Mouse (Mus musculus) stomach, postnatal 0 days (tissue): ENCODE data around the gene Kcnj6. TPM values are rescaled to one million over a fixed set of nuclear protein-coding genes. Genes with fewer than 3 reads are reported as not detected.

Experiments used
- ATAC-seq: fragments of 200-750 bp; cut with Nextera tagmentation; 2 replicates; pipeline ENCODE4 v1.8.0; 2017; ENCODE audit not compliant: low FRiP score, low TSS enrichment
- DNase-seq: peaks from one replicate; pipeline ENCODE4 v3.0.0-alpha.2; 2016; ENCODE audit warnings: low spot score
- H3K27ac ChIP-seq: fragments of 300-500 bp; sonication (generic); replicated peaks from 2 replicates; pipeline ENCODE4 v1.5.1; 2014; ENCODE audit warnings: mild to moderate bottlenecking, control low read depth
- H3K27me3 ChIP-seq: fragments of 300-500 bp; sonication (generic); 2 replicates; pipeline ENCODE4 v1.6.1; 2014; ENCODE audit warnings: low read length; ENCODE audit not compliant: control insufficient read depth, insufficient read depth
- H3K36me3 ChIP-seq: fragments of 300-500 bp; sonication (generic); 2 replicates; pipeline ENCODE4 v1.6.1; 2014; ENCODE audit warnings: low read length, mixed read lengths; ENCODE audit not compliant: control insufficient read depth, insufficient read depth
- H3K4me1 ChIP-seq: fragments of 300-500 bp; sonication (generic); replicated peaks from 2 replicates; pipeline ENCODE4 v1.6.1; 2014; ENCODE audit warnings: antibody characterized with exemption; ENCODE audit not compliant: control insufficient read depth, insufficient read depth
- H3K4me2 ChIP-seq: fragments of 300-500 bp; sonication (generic); replicated peaks from 2 replicates; pipeline ENCODE4 v1.6.1; 2014; ENCODE audit warnings: low read depth, mild to moderate bottlenecking, control low read depth, moderate library complexity
- H3K4me3 ChIP-seq: fragments of 300-500 bp; sonication (generic); 2 replicates; pipeline ENCODE4 v1.5.1; 2014; ENCODE audit warnings: low read depth, low read length, control low read depth
- H3K9ac ChIP-seq: fragments of 300-500 bp; sonication (generic); 2 replicates; pipeline ENCODE4 v1.6.1; 2014; ENCODE audit warnings: mild to moderate bottlenecking, low read length, control low read depth, mixed read lengths
- H3K9me3 ChIP-seq: fragments of 300-500 bp; sonication (generic); 2 replicates; pipeline ENCODE4 v1.6.1; 2016; ENCODE audit warnings: low read length; ENCODE audit not compliant: control insufficient read depth
- CTCF ChIP-seq: IDR thresholded peaks from 2 replicates; pipeline ENCODE4 v1.5.1; 2016; ENCODE audit warnings: antibody characterized with exemption, low read depth, mild to moderate bottlenecking, moderate library complexity
- EP300 ChIP-seq: optimal IDR thresholded peaks from 2 replicates; pipeline ENCODE3; 2016; ENCODE audit warnings: antibody characterized with exemption
- WGBS: fragments of 180-500 bp; shearing (Covaris S2); extraction: QIAGEN DNeasy Blood & Tissue Kit; methylation state at CpG from one replicate; pipeline ENCODE4 v1.1.7; 2014; 5-methylcytosine and 5-hydroxymethylcytosine counted together
- polyA plus RNA-seq: library from polyadenylated mRNA; unstranded; fragments of >200 nt; fragmentation: Nextera tagmentation; extraction: Ambion mirVana; gene quantifications from 2 replicates; pipeline ENCODE4 v1.2.1, GENCODE M21; 2015

Gene Kcnj6
- polyA plus RNA-seq, 1 experiment from 2014 or later = not detected

DNA sequence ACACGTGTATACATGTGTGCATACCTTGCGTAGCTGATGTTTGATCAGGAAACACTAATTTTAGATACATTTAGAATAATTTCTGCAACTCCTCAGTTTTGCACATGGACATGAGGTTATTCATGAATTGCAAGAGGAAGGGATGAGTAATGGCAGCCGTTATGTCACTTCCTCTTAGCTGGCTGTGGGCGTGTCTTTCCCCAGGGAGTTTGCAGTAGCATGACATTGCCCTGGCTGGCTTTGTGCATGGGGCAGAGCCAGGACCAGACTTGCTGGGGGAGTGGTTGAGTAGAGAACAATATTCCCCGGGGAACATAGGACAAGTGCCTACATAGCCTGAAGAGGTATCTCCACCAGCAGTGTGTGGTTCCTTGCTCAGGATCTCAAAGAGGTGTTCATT lies 134.0 kb downstream of the Kcnj6 start:
- DNase-seq = no peak
- 84% methylated on average over 5 of the region's 5 CpGs for WGBS
- no peak overlapping the region for H3K4me2 ChIP-seq
- no peaks in the 10 kb centered on the region for H3K4me1 ChIP-seq
- no peaks in the 10 kb centered on the region for H3K27me3 ChIP-seq
- TF ChIP-seq EP300 = no peak
- no peak for TF ChIP-seq CTCF
- H3K9me3 ChIP-seq = no peaks in the 10 kb centered on the region
- no peak overlapping the region for H3K4me3 ChIP-seq
- H3K36me3 ChIP-seq = no peaks in the 10 kb centered on the region
- no peak overlapping the region for H3K9ac ChIP-seq
- no peak for ATAC-seq
- no peak overlapping the region for H3K27ac ChIP-seq

GRCm38 (mm10) chr16:94855990-94856389 lies 141.5 kb downstream of the Kcnj6 start:
- TF ChIP-seq EP300 (no peak), CTCF (no peak)
- no peaks in the 10 kb centered on the region for H3K9me3 ChIP-seq
- no peak overlapping the region for H3K4me3 ChIP-seq
- no peak overlapping the region for H3K4me2 ChIP-seq
- no peak overlapping the region for H3K9ac ChIP-seq
- no peaks in the 10 kb centered on the region for H3K27me3 ChIP-seq
- no peaks in the 10 kb centered on the region for H3K4me1 ChIP-seq
- WGBS = 84% methylated on average over 5 of the region's 5 CpGs
- no peak for ATAC-seq
- H3K27ac ChIP-seq = no peak overlapping the region
- no peaks in the 10 kb centered on the region for H3K36me3 ChIP-seq
- no peak for DNase-seq

- peak; percentile 24 for DNase-seq
- Histone ChIP-seq H3K36me3 (no peaks in the 10 kb centered on the region), H3K27me3 (no peaks in the 10 kb centered on the region), H3K4me2 (no peak overlapping the region), H3K4me1 (no peaks in the 10 kb centered on the region), H3K9ac (no peak overlapping the region), H3K4me3 (no peak overlapping the region), H3K27ac (no peak overlapping the region), H3K9me3 (no peaks in the 10 kb centered on the region)
- peak; percentile 65; the same call in 1 of the 2 replicates for ATAC-seq
- 55% methylated on average over 19 of the region's 19 CpGs for WGBS
- TF ChIP-seq EP300 = no peak
- TF ChIP-seq CTCF = no peak
These were observed 144.9 kb downstream of the Kcnj6 start for GRCm38 (mm10) chr16:94852407-94853160.

DNA sequence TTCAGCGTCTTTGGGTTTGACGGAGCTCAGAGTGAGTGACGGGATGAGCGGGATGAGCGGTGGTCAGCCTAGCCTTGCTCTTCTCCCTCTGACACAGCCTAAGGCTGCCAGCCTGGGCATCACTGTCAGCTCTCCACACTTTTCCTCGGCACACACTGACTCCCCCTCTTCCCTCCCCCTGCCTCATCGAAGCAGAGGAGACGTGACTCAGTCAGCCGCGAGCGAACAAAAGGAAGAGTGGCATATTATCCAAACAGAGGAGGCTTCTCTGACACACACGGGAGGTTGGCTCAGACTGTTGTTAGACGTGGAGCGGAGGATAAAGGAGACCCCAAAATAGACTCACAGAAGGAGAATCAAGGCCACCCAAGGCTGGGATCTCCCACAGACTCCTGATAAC lies 147.1 kb downstream of the Kcnj6 start:
- Histone ChIP-seq H3K27me3 (no peaks in the 10 kb centered on the region), H3K4me2 (no peak overlapping the region), H3K27ac (no peak overlapping the region), H3K4me3 (no peak overlapping the region), H3K4me1 (no peaks in the 10 kb centered on the region), H3K9ac (no peak overlapping the region), H3K36me3 (no peaks in the 10 kb centered on the region), H3K9me3 (no peaks in the 10 kb centered on the region)
- no peak for DNase-seq
- no peak for ATAC-seq
- WGBS = 57% methylated on average over 14 of the region's 14 CpGs
- TF ChIP-seq CTCF (no peak), EP300 (no peak)

- H3K4me3 ChIP-seq = no peak overlapping the region
- no peak overlapping the region for H3K4me2 ChIP-seq
- no peaks in the 10 kb centered on the region for H3K4me1 ChIP-seq
- 88% methylated on average over 5 of the region's 5 CpGs for WGBS
- no peak for TF ChIP-seq CTCF
- TF ChIP-seq EP300 = no peak
- H3K9me3 ChIP-seq = no peaks in the 10 kb centered on the region
- H3K27ac ChIP-seq = no peak overlapping the region
- no peak overlapping the region for H3K9ac ChIP-seq
- no peaks in the 10 kb centered on the region for H3K36me3 ChIP-seq
- DNase-seq (no peak), ATAC-seq (no peak)
- no peaks in the 10 kb centered on the region for H3K27me3 ChIP-seq
These were observed 151.5 kb downstream of the Kcnj6 start for GRCm38 (mm10) chr16:94845996-94846395.

- Histone ChIP-seq H3K9ac (no peak overlapping the region), H3K4me1 (no peaks in the 10 kb centered on the region), H3K9me3 (no peaks in the 10 kb centered on the region), H3K27me3 (no peaks in the 10 kb centered on the region), H3K27ac (no peak overlapping the region), H3K36me3 (no peaks in the 10 kb centered on the region), H3K4me3 (no peak overlapping the region), H3K4me2 (no peak overlapping the region)
- TF ChIP-seq CTCF (no peak), EP300 (no peak)
- DNase-seq (no peak), ATAC-seq (no peak)
- WGBS = 50% methylated on average over 4 of the region's 4 CpGs
These were observed 152.7 kb downstream of the Kcnj6 start for GRCm38 (mm10) chr16:94844769-94845168.
